Mouse (Mus musculus) telencephalon, adult 2 months (tissue): Measurements from ENCODE around the gene A930002H24Rik.
"Not testable (repeated sequence)": the region's sequence is repeated elsewhere in the genome, so short reads cannot be mapped to it uniquely, and the experiment has no call there.

Experiments used
- DNase-seq: peaks from one replicate; pipeline ENCODE4 v3.0.0-alpha.2; 2011; ENCODE audit warnings: low read depth, low spot score

Gene A930002H24Rik

GRCm38 (mm10) chr17:63863647-63864149 is at the start of gene A930002H24Rik:
A930002H24Rik (minus strand) TSS chr17:63863791.
- DNase-seq = peak; percentile 97

GRCm38 (mm10) chr17:63909297-63909696 is 45.7 kb upstream of the A930002H24Rik start:
- DNase-seq = no peak

GRCm38 (mm10) chr17:63897050-63897449 is 33.5 kb upstream of the A930002H24Rik start:
- no peak for DNase-seq

- no peak for DNase-seq
Measured at GRCm38 (mm10) chr17:63895829-63896228, 32.2 kb upstream of the A930002H24Rik start.

GRCm38 (mm10) chr17:63890611-63891010 is 27.0 kb upstream of the A930002H24Rik start:
- DNase-seq = no peak

GRCm38 (mm10) chr17:63886988-63887387 is 23.4 kb upstream of the A930002H24Rik start:
- DNase-seq = no peak

- DNase-seq = no peak
Measured at GRCm38 (mm10) chr17:63880009-63880408, 16.4 kb upstream of the A930002H24Rik start.

GRCm38 (mm10) chr17:63878889-63879288 is 15.3 kb upstream of the A930002H24Rik start:
- no peak for DNase-seq

- DNase-seq = no peak
Measured at GRCm38 (mm10) chr17:63871773-63872172, 8.2 kb upstream of the A930002H24Rik start.

- DNase-seq = no peak
Measured at GRCm38 (mm10) chr17:63864171-63864571, 580 bp upstream of the A930002H24Rik start.

- no peak for DNase-seq
Measured at GRCm38 (mm10) chr17:63863012-63863630, 470 bp downstream of the A930002H24Rik start, which contains the start of gene Fer. Fer (plus strand) TSS chr17:63863062.

GRCm38 (mm10) chr17:63862399-63862798 is 1.2 kb downstream of the A930002H24Rik start:
- no peak for DNase-seq

GRCm38 (mm10) chr17:63860988-63861387 is 2.6 kb downstream of the A930002H24Rik start:
- DNase-seq = no peak

GRCm38 (mm10) chr17:63857023-63857544 is 6.5 kb downstream of the A930002H24Rik start:
- DNase-seq = no peak

- no peak for DNase-seq
Measured at GRCm38 (mm10) chr17:63850016-63850415, 13.6 kb downstream of the A930002H24Rik start.

GRCm38 (mm10) chr17:63849566-63849965 is 14.0 kb downstream of the A930002H24Rik start:
- DNase-seq = peak; percentile 71

GRCm38 (mm10) chr17:63849151-63849550 is 14.4 kb downstream of the A930002H24Rik start:
- DNase-seq = no peak

- not testable (repeated sequence) for DNase-seq
Measured at GRCm38 (mm10) chr17:63845766-63846165, 17.8 kb downstream of the A930002H24Rik start.

GRCm38 (mm10) chr17:63844936-63845335 is 18.7 kb downstream of the A930002H24Rik start:
- no peak for DNase-seq

- DNase-seq = no peak
Measured at GRCm38 (mm10) chr17:63842226-63842625, 21.4 kb downstream of the A930002H24Rik start.

- DNase-seq = no peak
Measured at GRCm38 (mm10) chr17:63839636-63840269, 23.8 kb downstream of the A930002H24Rik start.

- DNase-seq = no peak
Measured at GRCm38 (mm10) chr17:63838144-63838543, 25.4 kb downstream of the A930002H24Rik start.

- DNase-seq = no peak
Measured at GRCm38 (mm10) chr17:63836641-63837040, 26.9 kb downstream of the A930002H24Rik start.
